Mouse (Mus musculus): ENCODE data around the gene Armc7. TPM values are rescaled to one million over a fixed set of nuclear protein-coding genes. Genes with fewer than 3 reads are reported as not detected.
"Not testable (repeated sequence)": the region's sequence is repeated elsewhere in the genome, so short reads cannot be mapped to it uniquely, and the experiment has no call there.

Armc7 gene
- polyA plus RNA-seq, 1 experiment = 31.0 TPM

- Histone ChIP-seq H3K4me1 (ENCODE audit: control insufficient read depth, insufficient read depth, insufficient read length) (peaks cover 5% of the 10 kb centered on the region; the same call in 1 of the 2 replicates), H3K36me3 (ENCODE audit: control insufficient read depth, insufficient read depth, low read length) (no peaks in the 10 kb centered on the region), H3K4me3 (ENCODE audit: extremely low read depth, insufficient read depth, insufficient read length) (no peak overlapping the region), H3K27me3 (ENCODE audit: control insufficient read depth, insufficient read depth, low read length) (no peaks in the 10 kb centered on the region), H3K27ac (ENCODE audit: insufficient read depth, low read length) (no peak overlapping the region)
- TF ChIP-seq POLR2A (IDR thresholded peaks at IDR 0.05; ENCODE audit: low read depth, low read length) (no peak), CTCF (IDR thresholded peaks at IDR 0.05; ENCODE audit: extremely low read depth, insufficient read depth, insufficient read length, insufficient replicate concordance) (no peak)
- 75% methylated on average over 4 of the region's 4 CpGs for WGBS
- DNase-seq (ENCODE audit: low read depth in 1 of 2, low spot score in 2 of 2) = no peak
Measured at GRCm38 (mm10) chr11:115453306-115453705, 22.2 kb upstream of the Armc7 start.

- not testable (repeated sequence) for H3K36me3 ChIP-seq (ENCODE audit: control insufficient read depth, insufficient read depth, low read length); DNase-seq (ENCODE audit: low read depth in 1 of 2, low spot score in 2 of 2); H3K4me1 ChIP-seq (ENCODE audit: control insufficient read depth, insufficient read depth, insufficient read length); H3K4me3 ChIP-seq (ENCODE audit: extremely low read depth, insufficient read depth, insufficient read length); H3K27ac ChIP-seq (ENCODE audit: insufficient read depth, low read length); H3K27me3 ChIP-seq (ENCODE audit: control insufficient read depth, insufficient read depth, low read length)
- 93% methylated on average over 6 of the region's 6 CpGs for WGBS
Measured at GRCm38 (mm10) chr11:115454822-115455221, 20.6 kb upstream of the Armc7 start.

GRCm38 (mm10) chr11:115455619-115456018 lies 19.8 kb upstream of the Armc7 start:
- Histone ChIP-seq H3K27me3 (ENCODE audit: control insufficient read depth, insufficient read depth, low read length) (no peaks in the 10 kb centered on the region), H3K4me1 (ENCODE audit: control insufficient read depth, insufficient read depth, insufficient read length) (peaks cover 5% of the 10 kb centered on the region; the same call in 1 of the 2 replicates), H3K27ac (ENCODE audit: insufficient read depth, low read length) (no peak overlapping the region), H3K36me3 (ENCODE audit: control insufficient read depth, insufficient read depth, low read length) (no peaks in the 10 kb centered on the region), H3K4me3 (ENCODE audit: extremely low read depth, insufficient read depth, insufficient read length) (no peak overlapping the region)
- DNase-seq (ENCODE audit: low read depth in 1 of 2, low spot score in 2 of 2) = no peak
- TF ChIP-seq POLR2A (IDR thresholded peaks at IDR 0.05; ENCODE audit: low read depth, low read length) (no peak), CTCF (IDR thresholded peaks at IDR 0.05; ENCODE audit: extremely low read depth, insufficient read depth, insufficient read length, insufficient replicate concordance) (no peak)
- WGBS = 93% methylated on average over 15 of the region's 15 CpGs

- Histone ChIP-seq H3K36me3 (ENCODE audit: control insufficient read depth, insufficient read depth, low read length) (no peaks in the 10 kb centered on the region), H3K27me3 (ENCODE audit: control insufficient read depth, insufficient read depth, low read length) (no peaks in the 10 kb centered on the region), H3K4me3 (ENCODE audit: extremely low read depth, insufficient read depth, insufficient read length) (no peak overlapping the region), H3K4me1 (ENCODE audit: control insufficient read depth, insufficient read depth, insufficient read length) (peaks cover 5% of the 10 kb centered on the region; the same call in 1 of the 2 replicates), H3K27ac (ENCODE audit: insufficient read depth, low read length) (no peak overlapping the region)
- TF ChIP-seq POLR2A (IDR thresholded peaks at IDR 0.05; ENCODE audit: low read depth, low read length) (no peak), CTCF (IDR thresholded peaks at IDR 0.05; ENCODE audit: extremely low read depth, insufficient read depth, insufficient read length, insufficient replicate concordance) (no peak)
- 89% methylated on average over 5 of the region's 5 CpGs for WGBS
- DNase-seq (ENCODE audit: low read depth in 1 of 2, low spot score in 2 of 2) = no peak
Measured at GRCm38 (mm10) chr11:115456182-115456581, 19.3 kb upstream of the Armc7 start.

- no peaks in the 10 kb centered on the region for H3K27me3 ChIP-seq (ENCODE audit: control insufficient read depth, insufficient read depth, low read length)
- H3K4me3 ChIP-seq (ENCODE audit: extremely low read depth, insufficient read depth, insufficient read length) = no peak overlapping the region
- no peaks in the 10 kb centered on the region for H3K36me3 ChIP-seq (ENCODE audit: control insufficient read depth, insufficient read depth, low read length)
- TF ChIP-seq CTCF (IDR thresholded peaks at IDR 0.05; ENCODE audit: extremely low read depth, insufficient read depth, insufficient read length, insufficient replicate concordance) (no peak), POLR2A (IDR thresholded peaks at IDR 0.05; ENCODE audit: low read depth, low read length) (no peak)
- DNase-seq (ENCODE audit: low read depth in 1 of 2, low spot score in 2 of 2) = no peak
- no peak overlapping the region for H3K27ac ChIP-seq (ENCODE audit: insufficient read depth, low read length)
- no peaks in the 10 kb centered on the region; the same call in 1 of the 2 replicates for H3K4me1 ChIP-seq (ENCODE audit: control insufficient read depth, insufficient read depth, insufficient read length)
- WGBS = 27% methylated on average over 6 of the region's 6 CpGs
Measured at GRCm38 (mm10) chr11:115457405-115457804, 18.1 kb upstream of the Armc7 start.

GRCm38 (mm10) chr11:115460976-115461375 lies 14.5 kb upstream of the Armc7 start:
- 63% methylated on average over 8 of the region's 8 CpGs for WGBS
- TF ChIP-seq CTCF (IDR thresholded peaks at IDR 0.05; ENCODE audit: extremely low read depth, insufficient read depth, insufficient read length, insufficient replicate concordance) = no peak
- no peak for TF ChIP-seq POLR2A (IDR thresholded peaks at IDR 0.05; ENCODE audit: low read depth, low read length)
- Histone ChIP-seq H3K27ac (ENCODE audit: insufficient read depth, low read length) (no peak overlapping the region), H3K4me3 (ENCODE audit: extremely low read depth, insufficient read depth, insufficient read length) (no peak overlapping the region), H3K27me3 (ENCODE audit: control insufficient read depth, insufficient read depth, low read length) (no peaks in the 10 kb centered on the region), H3K36me3 (ENCODE audit: control insufficient read depth, insufficient read depth, low read length) (no peaks in the 10 kb centered on the region), H3K4me1 (ENCODE audit: control insufficient read depth, insufficient read depth, insufficient read length) (no peaks in the 10 kb centered on the region; the same call in 1 of the 2 replicates)
- no peak for DNase-seq (ENCODE audit: low read depth in 1 of 2, low spot score in 2 of 2)

- DNase-seq (ENCODE audit: low read depth in 1 of 2, low spot score in 2 of 2) = no peak
- 64% methylated on average over 5 of the region's 5 CpGs for WGBS
- Histone ChIP-seq H3K4me3 (ENCODE audit: extremely low read depth, insufficient read depth, insufficient read length) (no peak overlapping the region; the same call in 1 of the 2 replicates), H3K36me3 (ENCODE audit: control insufficient read depth, insufficient read depth, low read length) (no peaks in the 10 kb centered on the region), H3K27me3 (ENCODE audit: control insufficient read depth, insufficient read depth, low read length) (no peaks in the 10 kb centered on the region), H3K27ac (ENCODE audit: insufficient read depth, low read length) (peak overlapping the region; percentile 59), H3K4me1 (ENCODE audit: control insufficient read depth, insufficient read depth, insufficient read length) (no peaks in the 10 kb centered on the region; the same call in 1 of the 2 replicates)
- TF ChIP-seq CTCF (IDR thresholded peaks at IDR 0.05; ENCODE audit: extremely low read depth, insufficient read depth, insufficient read length, insufficient replicate concordance) (no peak), POLR2A (IDR thresholded peaks at IDR 0.05; ENCODE audit: low read depth, low read length) (no peak)
Measured at GRCm38 (mm10) chr11:115461846-115462242, 13.6 kb upstream of the Armc7 start.

Data from spleen, adult 2 months (tissue).